Mouse (Mus musculus) lung, postnatal 10 days (tissue): ENCODE results near the gene Mn1.

ENCODE experiments used
- DNase-seq: peaks from one replicate; pipeline ENCODE4 v3.0.0; 2021

The Mn1 gene

GRCm38 (mm10) chr5:111436260-111436659 is 19.1 kb downstream of the Mn1 start:
- DNase-seq = no peak

- no peak for DNase-seq
These were observed 20.0 kb downstream of the Mn1 start for GRCm38 (mm10) chr5:111437205-111437604.

GRCm38 (mm10) chr5:111438336-111438735 is 21.2 kb downstream of the Mn1 start:
- no peak for DNase-seq

GRCm38 (mm10) chr5:111438821-111439220 is 21.7 kb downstream of the Mn1 start:
- no peak for DNase-seq

GRCm38 (mm10) chr5:111440264-111440663 is 23.1 kb downstream of the Mn1 start:
- DNase-seq = no peak

- no peak for DNase-seq
These were observed 25.1 kb downstream of the Mn1 start for GRCm38 (mm10) chr5:111442151-111442871.

- no peak for DNase-seq
These were observed 26.5 kb downstream of the Mn1 start for GRCm38 (mm10) chr5:111443636-111444035.

GRCm38 (mm10) chr5:111444361-111444760 is 27.2 kb downstream of the Mn1 start:
- DNase-seq = no peak

- no peak for DNase-seq
These were observed 29.5 kb downstream of the Mn1 start for GRCm38 (mm10) chr5:111446652-111447051.

GRCm38 (mm10) chr5:111449700-111450099 is 32.5 kb downstream of the Mn1 start:
- no peak for DNase-seq

GRCm38 (mm10) chr5:111454240-111454639 is 37.1 kb downstream of the Mn1 start:
- no peak for DNase-seq

GRCm38 (mm10) chr5:111454876-111455275 is 37.7 kb downstream of the Mn1 start:
- no peak for DNase-seq

- DNase-seq = no peak
These were observed 41.5 kb downstream of the Mn1 start for GRCm38 (mm10) chr5:111458675-111459074.

- DNase-seq = peak; percentile 88
These were observed 48.7 kb downstream of the Mn1 start for GRCm38 (mm10) chr5:111465811-111466299.

- DNase-seq = no peak
These were observed 49.3 kb downstream of the Mn1 start for GRCm38 (mm10) chr5:111466429-111466828.

- no peak for DNase-seq
These were observed 50.5 kb downstream of the Mn1 start for GRCm38 (mm10) chr5:111467699-111468098.

- no peak for DNase-seq
These were observed 52.2 kb downstream of the Mn1 start for GRCm38 (mm10) chr5:111469195-111469882.

- no peak for DNase-seq
These were observed 53.7 kb downstream of the Mn1 start for GRCm38 (mm10) chr5:111470875-111471274.

GRCm38 (mm10) chr5:111473425-111473824 is 56.3 kb downstream of the Mn1 start:
- no peak for DNase-seq

GRCm38 (mm10) chr5:111475721-111476120 is 58.6 kb downstream of the Mn1 start:
- no peak for DNase-seq

GRCm38 (mm10) chr5:111476141-111476540 is 59.0 kb downstream of the Mn1 start:
- DNase-seq = no peak

GRCm38 (mm10) chr5:111485907-111486306 is 68.7 kb downstream of the Mn1 start:
- no peak for DNase-seq

GRCm38 (mm10) chr5:111489022-111489616 is 72.0 kb downstream of the Mn1 start:
- DNase-seq = no peak

GRCm38 (mm10) chr5:111490599-111490998 is 73.4 kb downstream of the Mn1 start:
- peak; percentile 42 for DNase-seq
